ENCODE assay signal across 9 mouse cellular contexts in genomic region chr17:30194091-30194490, GRCm38 (mm10).
DNase-seq lines count a peak whose midpoint lies in the region; ATAC-seq lines count a peak whose summit lies in the region.
"Had no signal": no experiment of that assay in that cellular context is flagged by ENCODE, and none has a peak within 500 bp of the region (broad histone marks: within the 10 kb centered on the region; RNA-seq: fewer than 3 reads in every experiment).

No protein-coding gene starts in this region.

- ATAC-seq in frontal cortex, adult (ENCODE audit: low TSS enrichment) = no peak
- ATAC-seq in granulocyte monocyte progenitor cell, adult 5-6 weeks (replicated peaks; ENCODE audit: poor library complexity, severe bottlenecking) = no peak

- intact Hi-C loops in gastrocnemius, postnatal 36 days (cut with DNase I) = loop anchor here (5.0 to 10.0 kb wide), 3 partner anchors 87 to 299 kb away; partner anchors contain the start of gene Mdga1

- DNase-seq in frontal cortex, postnatal 25 days (ENCODE audit: low spot score in 2 of 2) = peak; percentile 1 to 3
- DNase-seq in layer of hippocampus, postnatal 10 days (ENCODE audit: low spot score in 2 of 2) = peak; percentile 3 to 10
- DNase-seq in layer of hippocampus, adult 11-12 months (ENCODE audit: low spot score) = no peak
- DNase-seq in adrenal gland, adult 2 months = peak; percentile 12
- peak; percentile 4 for DNase-seq in heart, postnatal 4 days
- DNase-seq in gastrocnemius, postnatal 36 days = no peak
- DNase-seq: liver, embryonic 13.5 days had no signal

Comparison
In these comparisons a context has a peak if more than half of its experiments do, and no peak if none do; other contexts are left out.
1. DNase-seq: peak in frontal cortex, postnatal 25 days (2 of 2), layer of hippocampus, postnatal 10 days (2 of 2), adrenal gland, adult 2 months (single experiment) and heart, postnatal 4 days (single experiment); none in layer of hippocampus, adult 11-12 months (single experiment) and gastrocnemius, postnatal 36 days (0 of 2).